Mouse (Mus musculus) forebrain, embryonic 16.5 days (tissue): ENCODE results near the gene Dpf3. TPM values are rescaled to one million over a fixed set of nuclear protein-coding genes. Genes with fewer than 3 reads are reported as not detected.

Source experiments
- ATAC-seq: fragments of 200-750 bp; cut with Nextera tagmentation; 2 replicates; pipeline ENCODE4 v1.8.0; 2017; ENCODE audit warnings: mild to moderate bottlenecking, moderate library complexity
- H3K27ac ChIP-seq: fragments of 300-500 bp; sonication (generic); 2 replicates; pipeline ENCODE4 v1.5.1; 2014; ENCODE audit warnings: low read length, control low read depth
- H3K27me3 ChIP-seq: fragments of 300-500 bp; sonication (generic); replicated peaks from 2 replicates; pipeline ENCODE4 v1.6.1; 2014; ENCODE audit warnings: low read length; ENCODE audit not compliant: control insufficient read depth, insufficient read depth
- H3K36me3 ChIP-seq: fragments of 300-500 bp; sonication (generic); 2 replicates; pipeline ENCODE4 v1.6.1; 2014; ENCODE audit not compliant: control insufficient read depth, insufficient read depth
- H3K4me1 ChIP-seq: fragments of 300-500 bp; sonication (generic); replicated peaks from 2 replicates; pipeline ENCODE4 v1.6.1; 2014; ENCODE audit warnings: low read length; ENCODE audit not compliant: control insufficient read depth, insufficient read depth
- H3K4me2 ChIP-seq: fragments of 300-500 bp; sonication (generic); 2 replicates; pipeline ENCODE4 v1.6.1; 2014; ENCODE audit warnings: mild to moderate bottlenecking, low read length, control low read depth
- H3K4me3 ChIP-seq: fragments of 300-500 bp; sonication (generic); replicated peaks from 2 replicates; pipeline ENCODE4 v1.5.1; 2014; ENCODE audit warnings: mild to moderate bottlenecking, low read length, control low read depth
- H3K9ac ChIP-seq: fragments of 300-500 bp; sonication (generic); replicated peaks from 2 replicates; pipeline ENCODE4 v1.6.1; 2014; ENCODE audit warnings: low read depth, low read length, control low read depth
- H3K9me3 ChIP-seq: fragments of 300-500 bp; sonication (generic); 2 replicates; pipeline ENCODE4 v1.6.1; 2016; ENCODE audit warnings: low read length; ENCODE audit not compliant: control insufficient read depth
- WGBS: fragments of 180-500 bp; shearing (Covaris S2); extraction: QIAGEN DNeasy Blood & Tissue Kit; methylation state at CpG from one replicate; pipeline ENCODE4 v1.1.7; 2014; 5-methylcytosine and 5-hydroxymethylcytosine counted together
- polyA plus RNA-seq: library from polyadenylated mRNA; unstranded; fragments of >200 nt; fragmentation: Nextera tagmentation; extraction: Ambion mirVana; gene quantifications from 2 replicates; pipeline ENCODE4 v1.2.1, GENCODE M21; 2015

Dpf3 gene
- polyA plus RNA-seq, 1 experiment from 2014 or later, result 10.3 TPM

DNA sequence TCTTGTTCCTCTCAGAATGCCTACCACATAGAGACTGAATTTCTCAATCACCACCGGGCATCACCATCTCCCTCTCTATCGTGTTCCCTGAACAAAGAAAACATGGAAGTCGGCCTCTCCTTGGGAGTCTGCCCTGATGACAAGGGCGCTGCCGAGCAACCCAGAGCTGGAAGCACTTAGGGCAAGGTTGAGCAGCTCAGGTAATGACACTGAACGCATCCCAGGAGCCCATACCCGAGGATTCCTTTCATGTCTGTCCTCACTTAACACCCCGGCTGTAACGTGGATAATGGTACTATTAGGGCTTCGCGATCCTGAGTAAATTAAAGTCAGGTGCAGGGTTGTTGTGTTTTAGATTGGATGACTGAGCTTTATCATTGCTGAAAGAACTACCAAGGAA is 176.9 kb downstream of the Dpf3 start:
- WGBS, result 73% methylated on average over 11 of the region's 11 CpGs
- Histone ChIP-seq H3K9me3 (no peaks in the 10 kb centered on the region), H3K27me3 (no peaks in the 10 kb centered on the region), H3K9ac (no peak overlapping the region), H3K4me2 (no peak overlapping the region), H3K27ac (no peak overlapping the region), H3K36me3 (no peaks in the 10 kb centered on the region), H3K4me1 (no peaks in the 10 kb centered on the region), H3K4me3 (no peak overlapping the region)
- no peak for ATAC-seq

DNA sequence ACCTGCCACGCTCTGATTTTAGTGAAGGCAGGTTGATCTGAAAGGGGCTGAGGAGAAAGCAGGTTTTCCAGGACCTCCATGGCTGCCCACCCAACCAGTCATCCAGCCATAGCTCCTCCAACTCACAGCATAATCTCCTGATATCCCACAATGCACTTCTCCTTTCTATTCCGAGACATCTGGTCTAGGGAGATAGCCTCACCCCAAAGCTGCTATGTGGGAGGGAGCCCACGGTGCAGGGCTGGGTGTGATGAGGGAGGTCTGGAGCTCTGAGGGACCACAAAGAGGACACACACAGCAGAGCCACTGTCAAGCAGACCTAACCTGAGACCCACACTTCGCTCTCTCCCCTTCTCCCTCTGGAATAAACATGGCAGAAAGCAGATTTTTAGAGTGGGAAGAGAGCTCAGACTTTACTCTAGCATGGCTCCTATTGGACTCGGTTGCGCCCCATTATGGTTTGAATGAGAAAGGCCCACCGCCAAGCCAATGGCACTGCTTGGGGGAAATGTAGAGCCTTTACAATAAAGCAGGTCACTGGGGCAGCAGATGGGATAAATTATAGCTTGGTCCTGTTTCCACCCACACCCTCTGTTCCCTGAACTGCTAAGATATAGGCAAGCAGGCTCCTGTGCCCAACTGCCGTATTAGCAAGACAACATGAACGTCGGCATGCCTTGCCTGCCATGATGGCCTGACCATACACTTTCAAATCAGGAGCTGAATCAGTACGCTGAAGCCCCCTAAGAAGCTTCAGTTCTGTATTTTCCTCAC is 178.3 kb downstream of the Dpf3 start:
- ATAC-seq, result no peak

DNA sequence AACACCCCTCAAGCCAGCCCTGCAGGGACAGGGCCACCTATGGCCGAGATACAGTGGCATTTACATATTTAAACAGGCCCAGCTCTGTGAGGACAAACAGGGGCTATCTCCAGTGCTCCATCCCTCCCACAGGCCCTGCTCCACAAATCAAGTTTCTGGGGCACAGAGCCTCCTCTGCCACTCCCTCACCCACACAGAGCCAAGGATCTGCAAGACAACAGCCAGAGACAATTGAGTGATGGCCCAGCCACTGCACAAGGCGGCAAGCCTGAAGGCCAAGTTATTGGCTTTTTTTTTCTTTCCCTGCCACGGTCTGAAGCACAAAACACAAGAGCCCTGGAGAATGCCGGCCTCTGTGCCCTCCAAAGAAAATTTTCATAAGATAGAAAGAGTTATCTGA is 178.9 kb downstream of the Dpf3 start:
- WGBS, result 58% methylated on average over 4 of the region's 4 CpGs
- Histone ChIP-seq H3K27me3 (no peaks in the 10 kb centered on the region), H3K9me3 (no peaks in the 10 kb centered on the region), H3K4me3 (no peak overlapping the region), H3K4me1 (no peaks in the 10 kb centered on the region), H3K36me3 (no peaks in the 10 kb centered on the region), H3K9ac (no peak overlapping the region), H3K4me2 (no peak overlapping the region), H3K27ac (no peak overlapping the region)
- ATAC-seq, result no peak

More for the DNA sequence above, 178.3 kb downstream of the Dpf3 start:
- 89% methylated on average over 11 of the region's 11 CpGs for WGBS
- no peak overlapping the region for H3K9ac ChIP-seq
- H3K27ac ChIP-seq, result no peak overlapping the region
- no peaks in the 10 kb centered on the region for H3K27me3 ChIP-seq
- H3K9me3 ChIP-seq, result no peaks in the 10 kb centered on the region
- H3K4me3 ChIP-seq, result no peak overlapping the region
- no peaks in the 10 kb centered on the region for H3K36me3 ChIP-seq
- H3K4me2 ChIP-seq, result no peak overlapping the region
- H3K4me1 ChIP-seq, result no peaks in the 10 kb centered on the region

DNA sequence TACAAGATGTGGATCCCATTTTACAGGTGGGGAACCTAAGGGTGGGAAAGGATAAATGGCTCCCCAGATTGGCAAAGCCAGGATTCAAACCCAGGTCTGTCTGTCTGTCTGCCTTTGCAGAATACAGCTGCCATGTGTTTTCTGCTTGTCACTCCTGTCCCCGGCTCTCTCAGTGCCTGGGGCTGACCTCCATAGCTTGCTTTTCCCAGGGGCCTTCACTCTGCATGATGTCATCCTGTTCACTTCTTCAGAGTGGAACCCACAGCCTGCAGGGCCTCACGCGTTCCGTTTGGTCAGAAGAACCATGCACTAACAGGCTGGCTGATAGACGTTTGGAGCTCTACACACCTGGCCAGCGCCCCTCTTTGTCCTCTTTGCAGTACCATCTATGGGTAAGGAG is 184.3 kb downstream of the Dpf3 start:
- WGBS, result 52% methylated on average over 6 of the region's 6 CpGs
- Histone ChIP-seq H3K27ac (peak overlapping the region; percentile 90), H3K9ac (peak overlapping the region; percentile 30; the same call in 1 of the 2 replicates), H3K27me3 (no peaks in the 10 kb centered on the region), H3K36me3 (no peaks in the 10 kb centered on the region), H3K9me3 (no peaks in the 10 kb centered on the region), H3K4me2 (no peak overlapping the region), H3K4me1 (peaks cover 18% of the 10 kb centered on the region), H3K4me3 (no peak overlapping the region)
- no peak for ATAC-seq

DNA sequence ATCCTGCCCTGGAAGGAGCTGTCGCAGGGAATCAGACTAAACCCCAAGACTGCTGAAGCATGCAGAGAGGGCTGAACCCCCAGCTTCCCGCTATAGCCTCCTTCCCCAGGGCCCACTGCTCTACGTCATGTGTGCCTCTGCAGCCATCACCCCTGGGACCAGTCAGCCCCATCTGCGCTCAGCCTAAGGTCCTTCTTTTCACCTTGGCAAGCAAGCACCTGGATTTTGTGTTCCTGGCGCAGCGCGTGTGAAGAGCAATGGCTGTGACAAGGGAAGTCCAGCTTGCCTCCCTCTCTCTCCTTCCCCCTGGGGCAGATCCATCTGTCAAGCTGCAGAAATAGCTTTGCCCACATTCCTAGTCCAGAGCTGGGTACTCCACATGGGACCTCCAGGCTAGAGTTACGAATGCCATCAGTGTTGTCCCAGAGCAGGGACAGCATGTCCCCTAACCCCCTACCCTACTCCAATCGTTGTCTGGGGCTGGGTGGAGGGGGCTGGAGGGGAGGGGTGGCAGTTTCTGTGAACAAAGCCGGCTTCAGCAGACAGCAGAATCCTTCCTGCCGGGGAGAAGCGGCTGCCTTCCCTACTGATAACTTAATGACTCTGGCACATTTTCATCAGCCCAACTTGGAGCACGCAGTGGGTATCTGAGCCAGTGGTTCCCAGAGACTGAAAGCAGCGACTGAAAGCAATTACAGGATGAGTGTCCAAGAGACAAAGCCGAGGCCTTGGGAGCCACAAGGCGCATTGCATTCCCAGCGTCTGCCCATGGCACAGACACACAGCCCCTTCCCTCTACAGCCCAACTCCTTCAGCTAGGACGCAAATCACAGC is 185.0 kb downstream of the Dpf3 start:
- no peaks in the 10 kb centered on the region for H3K27me3 ChIP-seq
- peak overlapping the region; percentile 10; the same call in 1 of the 2 replicates for H3K4me2 ChIP-seq
- no peak overlapping the region for H3K4me3 ChIP-seq
- no peaks in the 10 kb centered on the region for H3K36me3 ChIP-seq
- H3K9ac ChIP-seq, result peak overlapping the region; percentile 41
- ATAC-seq, result peak; percentile 80
- H3K9me3 ChIP-seq, result no peaks in the 10 kb centered on the region
- peaks cover 18% of the 10 kb centered on the region for H3K4me1 ChIP-seq
- peak overlapping the region; percentile 90 for H3K27ac ChIP-seq
- whole genome bisulfite sequencing, result 15% methylated on average over 18 of the region's 18 CpGs

GRCm38 (mm10) chr12:83301616-83302319 is 185.7 kb downstream of the Dpf3 start:
- H3K27me3 ChIP-seq, result no peaks in the 10 kb centered on the region
- H3K27ac ChIP-seq, result peak overlapping the region; percentile 90
- H3K4me3 ChIP-seq, result no peak overlapping the region
- WGBS, result 49% methylated on average over 18 of the region's 18 CpGs
- peaks cover 18% of the 10 kb centered on the region for H3K4me1 ChIP-seq
- ATAC-seq, result no peak
- H3K4me2 ChIP-seq, result no peak overlapping the region
- no peaks in the 10 kb centered on the region for H3K9me3 ChIP-seq
- H3K36me3 ChIP-seq, result no peaks in the 10 kb centered on the region
- peak overlapping the region; percentile 41; the same call in 1 of the 2 replicates for H3K9ac ChIP-seq

- Histone ChIP-seq H3K4me2 (no peak overlapping the region), H3K9ac (no peak overlapping the region), H3K27ac (no peak overlapping the region), H3K36me3 (no peaks in the 10 kb centered on the region), H3K27me3 (no peaks in the 10 kb centered on the region), H3K4me3 (no peak overlapping the region), H3K4me1 (peaks cover 17% of the 10 kb centered on the region), H3K9me3 (no peaks in the 10 kb centered on the region)
- WGBS, result 56% methylated on average over 5 of the region's 5 CpGs
- no peak for ATAC-seq
Measured at GRCm38 (mm10) chr12:83298358-83298757, 189.2 kb downstream of the Dpf3 start.

DNA sequence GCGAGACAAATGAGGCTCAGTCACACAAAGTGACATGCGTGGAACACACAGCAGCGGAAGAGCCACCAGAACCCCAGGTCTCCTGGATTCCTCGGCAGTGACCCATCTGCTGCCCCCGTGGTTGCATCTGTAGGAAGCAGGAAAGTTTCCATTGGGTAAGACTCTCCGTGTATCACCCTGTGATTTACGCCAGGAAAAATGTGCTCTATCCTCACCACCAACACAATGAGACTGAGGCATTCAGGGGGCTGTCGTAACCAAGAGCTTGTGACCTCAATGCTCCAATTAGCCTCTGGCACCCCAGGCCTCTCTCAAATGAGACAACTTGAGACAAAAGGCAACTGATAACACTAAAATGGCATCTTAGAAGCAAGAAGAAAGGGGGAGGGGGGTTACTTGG is 192.5 kb downstream of the Dpf3 start:
- H3K4me1 ChIP-seq, result no peaks in the 10 kb centered on the region; the same call in 1 of the 2 replicates
- no peak overlapping the region for H3K9ac ChIP-seq
- H3K4me2 ChIP-seq, result no peak overlapping the region
- no peaks in the 10 kb centered on the region for H3K9me3 ChIP-seq
- WGBS, result 52% methylated on average over 8 of the region's 8 CpGs
- H3K36me3 ChIP-seq, result no peaks in the 10 kb centered on the region
- H3K27ac ChIP-seq, result no peak overlapping the region
- ATAC-seq, result no peak
- H3K27me3 ChIP-seq, result no peaks in the 10 kb centered on the region
- no peak overlapping the region for H3K4me3 ChIP-seq

- ATAC-seq, result 0 out of 2 replicates have a peak, but pooled peaks have one; percentile 40
- Histone ChIP-seq H3K27ac (no peak overlapping the region), H3K4me3 (no peak overlapping the region), H3K9ac (no peak overlapping the region), H3K9me3 (no peaks in the 10 kb centered on the region), H3K4me2 (no peak overlapping the region), H3K27me3 (no peaks in the 10 kb centered on the region), H3K36me3 (no peaks in the 10 kb centered on the region), H3K4me1 (peaks cover 6% of the 10 kb centered on the region)
- 63% methylated on average over 4 of the region's 5 CpGs for WGBS
Measured at GRCm38 (mm10) chr12:83291915-83292314, 195.6 kb downstream of the Dpf3 start.
